Mouse (Mus musculus): ENCODE data around the gene Nfib.

GRCm38 (mm10) chr4:82538815-82539214 lies 166.7 kb downstream of the Nfib start:
- TF ChIP-seq CTCF (IDR thresholded peaks at IDR 0.05; ENCODE audit: low read depth) (no peak), EP300 (IDR thresholded peaks at IDR 0.05; ENCODE audit: low read depth) (no peak)

Measured in liver, embryonic 14.5 days (tissue).